Mouse (Mus musculus) CH12.LX (cell line): Measurements from ENCODE around the gene Wdr95. TPM values are rescaled to one million over a fixed set of nuclear protein-coding genes. Genes with fewer than 3 reads are reported as not detected.

Experiments used
- DNase-seq: peaks from one replicate; pipeline ENCODE4 v3.0.0-alpha.2; 2013; ENCODE audit errors: extremely low read depth
- H3K27ac ChIP-seq: 2 replicates; pipeline ENCODE4 v1.5.1; 2012; ENCODE audit warnings: low read depth, mild to moderate bottlenecking, control low read depth, moderate library complexity; ENCODE audit not compliant: insufficient read depth
- H3K27me3 ChIP-seq: replicated peaks from 2 replicates; pipeline ENCODE3; 2012; ENCODE audit warnings: inconsistent platforms
- H3K36me3 ChIP-seq, 2 experiments: replicated peaks in 1 of 2; 2 replicates each; pipeline versions ENCODE3 to v1.6.1; 2012; ENCODE audit warnings: inconsistent platforms in 1 of 2, low read length in 1 of 2, mild to moderate bottlenecking in 1 of 2, mixed read lengths in 1 of 2, moderate library complexity in 1 of 2; ENCODE audit not compliant: control insufficient read depth in 1 of 2, insufficient read depth in 1 of 2
- H3K4me1 ChIP-seq, 2 experiments: 2 replicates each; pipeline ENCODE4 v1.6.1; 2012; ENCODE audit warnings: inconsistent platforms in 1 of 2, moderate library complexity in 1 of 2; ENCODE audit not compliant: insufficient read depth in 2 of 2, control insufficient read depth in 1 of 2
- H3K4me2 ChIP-seq: 2 replicates; pipeline ENCODE4 v1.6.1; 2012; ENCODE audit warnings: low read depth, mild to moderate bottlenecking, control low read depth; ENCODE audit not compliant: poor library complexity, insufficient read depth, severe bottlenecking
- H3K4me3 ChIP-seq, 3 experiments: fragments of 150-350 bp in 1 of 3; sonication (generic) in 1 of 3; replicated peaks in 1 of 3; 2 replicates each; pipeline versions ENCODE3 to v1.5.1; 2011 to 2012; ENCODE audit warnings: low read depth in 2 of 3, low read length in 2 of 3, mild to moderate bottlenecking in 2 of 3, moderate library complexity in 2 of 3, control low read depth in 1 of 3, improper control_type of control experiment in 1 of 3, inconsistent platforms in 1 of 3, mixed read lengths in 1 of 3; ENCODE audit not compliant: poor library complexity in 1 of 3
- H3K79me2 ChIP-seq: replicated peaks from 2 replicates; pipeline ENCODE4 v1.6.1; 2012; ENCODE audit warnings: mild to moderate bottlenecking, moderate library complexity; ENCODE audit not compliant: control insufficient read depth, poor library complexity, insufficient read depth, severe bottlenecking; ENCODE audit errors: extremely low read depth
- H3K9ac ChIP-seq: 2 replicates; pipeline ENCODE4 v1.6.1; 2012; ENCODE audit warnings: low read depth, mild to moderate bottlenecking, control low read depth, moderate library complexity; ENCODE audit not compliant: insufficient read depth
- H3K9me3 ChIP-seq: replicated peaks from 2 replicates; pipeline ENCODE3; 2012; ENCODE audit warnings: low read length, inconsistent platforms, mixed read lengths
- BHLHE40 ChIP-seq: IDR thresholded peaks from 2 replicates; pipeline ENCODE4 v1.6.1; 2011; ENCODE audit warnings: mild to moderate bottlenecking, low read depth, low read length, improper control_type of control experiment
- CHD1 ChIP-seq: IDR thresholded peaks from 2 replicates; pipeline ENCODE4 v1.6.1; 2012; ENCODE audit warnings: low read depth, low read length, improper control_type of control experiment, inconsistent platforms
- E2F4 ChIP-seq: IDR thresholded peaks from 2 replicates; pipeline ENCODE4 v1.6.1; 2011; ENCODE audit warnings: low read depth, low read length, improper control_type of control experiment; ENCODE audit not compliant: insufficient replicate concordance
- ELF1 ChIP-seq: IDR thresholded peaks from 2 replicates; pipeline ENCODE4 v1.6.1; 2014; ENCODE audit warnings: low read depth, mild to moderate bottlenecking, inconsistent platforms, low read length, improper control_type of control experiment
- ETS1 ChIP-seq: conservative IDR thresholded peaks from 2 replicates; pipeline ENCODE4 v1.6.1; 2012; ENCODE audit warnings: low read depth, mild to moderate bottlenecking, inconsistent platforms, low read length, improper control_type of control experiment, moderate library complexity
- GABPA ChIP-seq: IDR thresholded peaks from 2 replicates; pipeline ENCODE4 v1.6.1; 2012; ENCODE audit warnings: low read depth, low read length, improper control_type of control experiment, inconsistent platforms; ENCODE audit not compliant: insufficient replicate concordance
- JUN ChIP-seq: IDR thresholded peaks from 2 replicates; pipeline ENCODE4 v1.6.1; 2011; ENCODE audit warnings: low read depth, mild to moderate bottlenecking, low read length, improper control_type of control experiment, moderate library complexity; ENCODE audit not compliant: insufficient read depth
- KAT2A ChIP-seq: IDR thresholded peaks from 2 replicates; pipeline ENCODE4 v1.6.1; 2012; ENCODE audit warnings: low read length, improper control_type of control experiment, inconsistent platforms; ENCODE audit not compliant: insufficient replicate concordance
- MAFK ChIP-seq: IDR thresholded peaks from 2 replicates; pipeline ENCODE4 v1.6.1; 2011; ENCODE audit warnings: low read length, improper control_type of control experiment; ENCODE audit not compliant: insufficient replicate concordance
- MAX ChIP-seq: IDR thresholded peaks from 2 replicates; pipeline ENCODE4 v1.6.1; 2011; ENCODE audit warnings: low read length, improper control_type of control experiment
- MAZ ChIP-seq: IDR thresholded peaks from 2 replicates; pipeline ENCODE4 v1.6.1; 2012; ENCODE audit warnings: low read depth, mild to moderate bottlenecking, inconsistent platforms, low read length, improper control_type of control experiment, moderate library complexity
- MEF2A ChIP-seq: IDR thresholded peaks from 2 replicates; pipeline ENCODE4 v1.6.1; 2014; ENCODE audit warnings: low read depth, mild to moderate bottlenecking, inconsistent platforms, low read length, improper control_type of control experiment, borderline replicate concordance
- NRF1 ChIP-seq: IDR thresholded peaks from 2 replicates; pipeline ENCODE4 v1.6.1; 2014; ENCODE audit warnings: low read depth, mild to moderate bottlenecking, inconsistent platforms, low read length, improper control_type of control experiment, moderate library complexity
- PAX5 ChIP-seq: IDR thresholded peaks from 2 replicates; pipeline ENCODE4 v1.6.1; 2012; ENCODE audit warnings: low read length, inconsistent platforms, mixed read lengths
- POLR2A ChIP-seq: IDR thresholded peaks from 2 replicates; pipeline ENCODE4 v1.6.1; 2011; ENCODE audit warnings: low read depth, mild to moderate bottlenecking, improper control_type of control experiment, low read length
- POLR2AphosphoS2 ChIP-seq: IDR thresholded peaks from 2 replicates; pipeline ENCODE4 v1.6.1; 2011; ENCODE audit warnings: low read depth, low read length, improper control_type of control experiment
- RAD21 ChIP-seq: IDR thresholded peaks from 2 replicates; pipeline ENCODE4 v1.6.1; 2011; ENCODE audit warnings: low read depth, mild to moderate bottlenecking, low read length, improper control_type of control experiment, moderate library complexity
- RCOR1 ChIP-seq: conservative IDR thresholded peaks from 2 replicates; pipeline ENCODE4 v1.6.1; 2012; ENCODE audit warnings: low read depth, mild to moderate bottlenecking, inconsistent platforms, low read length, improper control_type of control experiment
- SIN3A ChIP-seq: IDR thresholded peaks from 2 replicates; pipeline ENCODE4 v1.6.1; 2012; ENCODE audit warnings: low read length, improper control_type of control experiment, inconsistent platforms
- SMC3 ChIP-seq: IDR thresholded peaks from 2 replicates; pipeline ENCODE4 v1.6.1; 2011; ENCODE audit warnings: low read depth, low read length, improper control_type of control experiment
- TCF12 ChIP-seq: IDR thresholded peaks from 2 replicates; pipeline ENCODE4 v1.6.1; 2014; ENCODE audit warnings: low read depth, mild to moderate bottlenecking, inconsistent platforms, low read length, improper control_type of control experiment
- UBTF ChIP-seq: IDR thresholded peaks from 2 replicates; pipeline ENCODE4 v1.6.1; 2012; ENCODE audit warnings: low read depth, mild to moderate bottlenecking, inconsistent platforms, low read length, improper control_type of control experiment, moderate library complexity
- USF2 ChIP-seq: conservative IDR thresholded peaks from 2 replicates; pipeline ENCODE4 v1.6.1; 2011; ENCODE audit warnings: low read depth, low read length, improper control_type of control experiment
- ZC3H11A ChIP-seq: IDR thresholded peaks from 2 replicates; pipeline ENCODE4 v1.6.1; 2012; ENCODE audit warnings: low read depth, mild to moderate bottlenecking, inconsistent platforms, low read length, improper control_type of control experiment
- ZKSCAN1 ChIP-seq: IDR thresholded peaks from 2 replicates; pipeline ENCODE4 v1.6.1; 2012; ENCODE audit warnings: low read depth, inconsistent platforms, low read length, improper control_type of control experiment, borderline replicate concordance
- dilution Hi-C: fragments of 300-500 bp; cut with MboI; formaldehyde crosslinking; loops from 2 replicates; pipeline ENCODE4 v1.14.3; 2020; ENCODE audit warnings: low sequenced_read_pairs; ENCODE audit not compliant: extremely low pct_unique_long_range_greater_than_20kb, extremely low pct_ligation_motif_present
- in situ Hi-C: fragments of 300-500 bp; cut with MboI; formaldehyde crosslinking; loops from 3 replicates; pipeline ENCODE4 v1.14.3; 2019; ENCODE audit warnings: low sequenced_read_pairs, low pct_ligation_motif_present, low pct_unique_long_range_greater_than_20kb, mixed read lengths
- polyA plus RNA-seq: library from polyadenylated mRNA; unstranded; fragments of >175 nt; gene quantifications from 2 replicates; pipeline ENCODE4 v1.2.1, GENCODE M21; 2012; ENCODE audit warnings: low read depth; ENCODE audit not compliant: insufficient read length
- total RNA-seq, 2 experiments: library from RNA; depleted of rRNA; stranded (reverse); fragments of 300-350 nt in 1 of 2; fragments of >200 nt in 1 of 2; gene quantifications; 2 replicates each; pipeline ENCODE4 v1.2.3; 2012 to 2014

Gene Wdr95
- total and polyA plus RNA-seq, 3 experiments: not detected

- H3K4me2 ChIP-seq: no peak overlapping the region
- dilution Hi-C loops: no loop called here
- H3K4me1 ChIP-seq: no peaks in the 10 kb centered on the region
- no peak overlapping the region for H3K4me3 ChIP-seq
- no peak overlapping the region for H3K27ac ChIP-seq
- H3K79me2 ChIP-seq: no peaks in the 10 kb centered on the region
- TF ChIP-seq MAFK: no peak
- TF ChIP-seq POLR2AphosphoS2: no peak
- no peak for TF ChIP-seq CHD1
- no peak for TF ChIP-seq BHLHE40
- TF ChIP-seq GABPA: no peak
- TF ChIP-seq NRF1: no peak
- TF ChIP-seq RAD21: no peak
- no peak for TF ChIP-seq USF2
- TF ChIP-seq ZC3H11A: no peak
- TF ChIP-seq TCF12: no peak
- TF ChIP-seq MAX: no peak
- no peak for TF ChIP-seq SIN3A
- TF ChIP-seq UBTF: no peak
- TF ChIP-seq POLR2A: no peak
- TF ChIP-seq E2F4: no peak
- no peak for TF ChIP-seq SMC3
- TF ChIP-seq, all 38 proteins: peak for 0
- no peak overlapping the region for H3K9ac ChIP-seq
- no peaks in the 10 kb centered on the region for H3K9me3 ChIP-seq
- no peak for DNase-seq
- H3K36me3 ChIP-seq: no peaks in the 10 kb centered on the region
- in situ Hi-C loops: no loop called here
- peaks cover 2% of the 10 kb centered on the region for H3K27me3 ChIP-seq
Measured at GRCm38 (mm10) chr5:149601996-149602395, 73.5 kb downstream of the Wdr95 start.

DNA sequence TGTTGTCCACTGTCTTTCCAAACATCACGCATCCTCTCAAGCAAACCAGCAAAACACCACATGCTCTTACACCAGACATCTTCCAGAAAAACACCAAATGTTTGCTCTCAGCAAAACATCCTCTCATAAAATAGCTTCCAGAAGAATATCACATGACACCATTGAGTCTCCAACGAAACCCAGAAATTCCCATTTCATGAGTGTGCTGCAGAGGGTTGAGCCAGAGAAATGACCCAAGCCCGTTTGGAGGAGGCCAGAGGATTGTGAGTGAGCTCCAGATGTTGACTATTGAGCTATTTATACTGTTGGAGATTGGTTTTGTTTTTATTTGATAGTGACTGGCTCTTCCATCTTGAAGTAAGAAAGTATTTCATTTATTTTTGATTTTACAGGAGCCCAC, 74.8 kb downstream of the Wdr95 start:
- TF ChIP-seq ELF1 (no peak), ZKSCAN1 (no peak), JUN (no peak), MAX (no peak), PAX5 (no peak), RAD21 (no peak), KAT2A (no peak), MAZ (no peak), POLR2AphosphoS2 (no peak), RCOR1 (no peak), MEF2A (no peak), SIN3A (no peak), ETS1 (no peak), SMC3 (no peak), USF2 (no peak)
- in situ Hi-C loops: no loop called here

More for the DNA sequence above, 74.8 kb downstream of the Wdr95 start:
- peaks cover 2% of the 10 kb centered on the region for H3K27me3 ChIP-seq
- no peak for DNase-seq
- no peak overlapping the region for H3K27ac ChIP-seq
- dilution Hi-C loops: no loop called here
- H3K79me2 ChIP-seq: no peaks in the 10 kb centered on the region
- no peak overlapping the region for H3K9ac ChIP-seq
- no peaks in the 10 kb centered on the region for H3K36me3 ChIP-seq
- no peak overlapping the region for H3K4me3 ChIP-seq
- no peaks in the 10 kb centered on the region for H3K4me1 ChIP-seq
- no peaks in the 10 kb centered on the region for H3K9me3 ChIP-seq
- no peak overlapping the region for H3K4me2 ChIP-seq
